Mouse (Mus musculus) activated CD4-positive, CD25-positive, alpha-beta regulatory T cell (primary cell): ENCODE measurements around the gene Mael. TPM values are rescaled to one million over a fixed set of nuclear protein-coding genes. Genes with fewer than 3 reads are reported as not detected.

Source experiments
- polyA plus RNA-seq, 2 experiments: library from polyadenylated mRNA; unstranded; fragments of 100-300 nt; shearing (Covaris generic); gene quantifications; one replicate each; pipeline ENCODE4 v1.2.1; 2017

Mael gene
- not detected for polyA plus RNA-seq

DNA sequence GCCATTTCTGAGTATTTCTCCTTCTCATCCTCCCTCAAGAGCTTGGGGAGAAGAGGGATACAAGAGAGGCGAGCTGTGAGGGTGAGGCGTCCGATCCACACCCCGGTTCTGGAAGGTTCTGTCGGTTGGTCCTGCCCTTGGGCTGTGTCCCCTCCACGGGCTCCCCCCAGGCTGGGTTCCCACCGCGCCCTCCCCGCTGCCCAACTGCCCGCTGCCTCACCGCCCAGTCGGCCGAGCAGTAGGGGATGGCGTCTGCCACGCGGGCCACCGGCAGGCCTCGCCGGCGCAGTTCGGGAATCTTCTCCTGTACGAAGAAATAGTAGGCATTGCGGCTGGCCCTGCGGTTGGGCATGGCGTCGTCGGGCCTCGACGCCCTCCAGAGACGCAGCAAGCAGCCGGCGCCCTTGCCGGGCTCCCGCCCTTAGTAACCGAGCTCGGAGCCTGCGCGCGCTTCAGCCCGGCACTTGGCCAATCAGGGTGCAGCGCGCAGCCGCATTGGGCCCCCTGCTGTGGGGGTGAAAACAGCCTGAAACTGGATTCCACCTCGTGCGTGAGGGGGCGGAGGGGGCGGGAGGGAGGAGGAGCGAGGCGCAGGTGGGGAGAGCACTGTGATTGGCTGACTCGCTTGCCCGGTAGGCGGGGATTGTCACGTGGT lies at the start of gene Mael:
TSS of gene Mael (minus strand) at position 433 of the 655 bp plus-strand sequence.

DNA sequence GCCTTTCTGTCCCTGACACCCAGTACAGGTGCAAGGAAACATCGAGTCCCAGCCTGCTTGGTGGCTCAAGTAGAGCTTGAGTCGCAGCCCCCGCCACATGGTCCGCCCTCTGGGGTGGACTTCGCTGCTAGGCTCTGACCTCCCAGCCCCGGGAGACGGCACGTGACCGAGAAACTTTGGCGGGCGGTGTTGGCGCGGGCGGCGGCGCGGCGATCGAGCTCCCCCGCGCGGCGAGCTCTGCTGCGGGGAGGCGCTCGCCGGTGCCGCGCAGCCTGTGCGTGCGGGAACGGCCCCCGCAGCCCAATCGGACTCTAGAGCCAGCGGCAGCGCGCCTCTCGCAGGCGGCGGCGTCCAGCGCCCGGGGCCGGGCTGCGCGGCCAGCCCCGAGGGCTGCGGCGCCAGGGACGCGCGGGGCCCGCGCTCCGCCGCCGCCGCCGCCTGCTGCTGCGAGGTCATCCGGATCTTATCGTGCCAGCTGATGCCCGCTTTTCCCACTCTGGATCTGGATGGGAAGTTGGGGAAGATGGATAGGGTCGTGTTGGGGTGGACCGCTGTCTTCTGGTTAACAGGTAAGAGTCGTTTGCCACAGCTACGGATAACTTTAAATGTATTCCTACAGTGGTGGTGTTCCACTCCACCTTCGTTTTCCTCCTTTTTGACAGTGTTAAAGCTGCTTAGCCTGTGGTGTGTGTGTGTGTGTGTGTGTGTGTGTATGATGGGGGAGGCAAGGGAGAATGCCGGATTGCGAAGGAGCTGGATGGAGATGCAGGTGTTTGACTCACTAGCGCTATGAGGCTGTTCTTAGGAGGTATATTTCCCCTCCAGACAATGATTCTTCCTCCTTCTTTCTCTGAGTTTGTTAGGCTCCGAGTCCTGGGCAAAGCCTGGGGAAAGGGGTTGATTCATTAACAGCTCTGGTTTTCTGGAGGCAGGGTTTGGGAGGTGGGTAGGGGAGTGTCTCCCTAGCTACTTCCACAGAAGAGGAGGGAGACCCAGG lies 15.6 kb upstream of the Mael start, which contains the start of gene Ildr2:
TSS of gene Ildr2 (plus strand) at position 242 of the 997 bp plus-strand sequence.

Other genes starting within 250 kb of the Mael start
- 10 to 100 TPM; 18.8 to 20.8 TPM for gene Pou2f1, start 236.1 kb downstream of the Mael start, polyA plus RNA-seq
- under 1 TPM in 1 of 2 experiments, not detected in 1; 0.27 TPM for gene Dusp27, start 110.8 kb downstream of the Mael start, polyA plus RNA-seq
- gene Gpa33, start 108.5 kb downstream of the Mael start, polyA plus RNA-seq, result not detected
- gene Ildr2, start 15.4 kb upstream of the Mael start, polyA plus RNA-seq, result under 1 TPM in 1 of 2 experiments, not detected in 1; 0.26 TPM
- 10 to 100 TPM; 52.7 to 60.4 TPM for gene Tada1, start 140.3 kb upstream of the Mael start, polyA plus RNA-seq
- 1 to 10 TPM; 3.4 to 5.2 TPM for gene Pogk, start 171.1 kb upstream of the Mael start, polyA plus RNA-seq